Mouse (Mus musculus) small intestine, adult 2 months (tissue): Measurements from ENCODE around the gene Btbd35f1. TPM values are rescaled to one million over a fixed set of nuclear protein-coding genes. Genes with fewer than 3 reads are reported as not detected.
"Not testable (repeated sequence)": the region's sequence is repeated elsewhere in the genome, so short reads cannot be mapped to it uniquely, and the experiment has no call there.

Experiments
- H3K27ac ChIP-seq: fragments of 200-500 bp; 2 replicates; pipeline ENCODE4 v1.5.1; 2012; ENCODE audit warnings: low read depth, low read length, control low read depth, inconsistent platforms; ENCODE audit not compliant: insufficient read depth
- H3K27me3 ChIP-seq: fragments of 200-500 bp; 2 replicates; pipeline ENCODE4 v1.6.1; 2012; ENCODE audit warnings: mild to moderate bottlenecking, moderate library complexity, low read length, inconsistent platforms; ENCODE audit not compliant: control insufficient read depth, insufficient read depth
- H3K36me3 ChIP-seq: fragments of 200-500 bp; 2 replicates; pipeline ENCODE4 v1.6.1; 2012; ENCODE audit warnings: mild to moderate bottlenecking, low read length, control low read depth, inconsistent platforms; ENCODE audit not compliant: control insufficient read depth, insufficient read depth
- H3K4me1 ChIP-seq: fragments of 200-500 bp; 2 replicates; pipeline ENCODE4 v1.6.1; 2012; ENCODE audit warnings: low read length, inconsistent platforms, mixed read lengths; ENCODE audit not compliant: control insufficient read depth, insufficient read depth, insufficient read length
- H3K4me3 ChIP-seq: fragments of 200-500 bp; 2 replicates; pipeline ENCODE4 v1.5.1; 2012; ENCODE audit warnings: low read depth, mild to moderate bottlenecking, control low read depth, inconsistent platforms, low read length, moderate library complexity
- WGBS: fragments of 180-500 bp; shearing (Covaris S2); methylation state at CpG from one replicate; pipeline ENCODE4 v1.1.7; 2018; 5-methylcytosine and 5-hydroxymethylcytosine counted together
- polyA plus RNA-seq: library from polyadenylated mRNA; depleted of rRNA; stranded (reverse); fragments of >200 nt; gene quantifications from 2 replicates; pipeline ENCODE4 v1.2.3, GENCODE M21; 2012; rRNA removed

Btbd35f1 gene
- not detected in 2 replicates for polyA plus RNA-seq

DNA sequence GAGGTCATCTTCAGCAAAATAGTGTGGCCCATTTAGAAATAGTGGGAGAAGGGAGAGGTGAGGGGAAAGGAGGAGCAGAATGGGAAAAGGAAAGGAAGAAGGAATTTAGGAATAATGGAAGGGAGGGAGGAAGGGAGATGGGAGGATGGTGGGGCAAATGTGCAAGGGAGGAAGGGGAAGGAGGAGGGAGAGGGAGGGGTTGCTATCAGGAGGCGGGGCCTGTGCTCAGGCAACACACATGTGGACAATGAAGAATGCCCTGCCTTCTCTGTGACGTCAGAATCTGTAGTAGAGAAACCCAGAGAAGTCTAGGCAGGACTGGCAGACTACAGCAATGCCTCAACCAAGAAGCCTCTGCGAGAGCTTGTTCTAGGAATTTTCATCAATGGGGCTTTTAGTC lies at the start of gene Btbd35f1:
TSS of gene Btbd35f1 (plus strand) at position 301 of the 400 bp plus-strand sequence.
- not testable (repeated sequence) for H3K27ac ChIP-seq, H3K36me3 ChIP-seq, H3K4me1 ChIP-seq, H3K27me3 ChIP-seq, H3K4me3 ChIP-seq
- no CpG with 5 or more reads among the region's 3 CpGs for WGBS

DNA sequence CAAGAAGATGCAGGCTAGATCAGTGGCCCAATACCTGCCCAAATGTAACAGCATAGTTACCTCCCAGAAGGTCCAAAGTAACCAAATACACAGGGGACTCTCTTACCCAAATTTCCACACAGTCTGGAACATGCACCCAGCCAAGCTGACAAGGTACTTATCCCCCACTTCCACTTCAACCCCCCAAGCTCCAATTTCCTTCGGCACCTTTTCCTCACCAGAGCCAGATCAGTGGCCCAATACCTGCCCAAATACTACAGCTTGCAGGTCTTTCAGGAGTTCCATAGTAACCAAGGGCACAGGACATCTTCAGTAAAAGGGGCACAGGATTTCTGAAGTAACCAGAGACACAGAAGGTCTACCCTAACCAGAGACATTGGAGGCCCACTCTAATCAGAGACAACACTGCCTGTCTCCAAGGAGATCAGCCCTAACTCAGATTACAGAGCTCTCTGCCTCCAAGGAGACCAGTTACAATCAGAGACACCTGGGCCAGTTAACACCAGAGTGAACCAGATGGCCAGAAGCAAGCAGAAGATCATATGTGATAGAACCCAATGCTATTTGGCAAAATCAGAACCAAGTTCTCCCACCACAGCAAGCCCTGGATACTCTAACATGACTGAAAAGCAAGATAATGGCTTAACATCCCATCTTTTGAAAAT lies 31.2 kb downstream of the Btbd35f1 start:
- not testable (repeated sequence) for H3K4me1 ChIP-seq, H3K27ac ChIP-seq, H3K36me3 ChIP-seq, H3K27me3 ChIP-seq, H3K4me3 ChIP-seq
- WGBS, result 85% methylated on average over 1 of the region's 1 CpGs

- not testable (repeated sequence) for H3K36me3 ChIP-seq, H3K27me3 ChIP-seq, H3K27ac ChIP-seq, H3K4me3 ChIP-seq, H3K4me1 ChIP-seq
- WGBS, result 96% methylated on average over 1 of the region's 2 CpGs
Measured at GRCm38 (mm10) chrX:32601008-32601407, 41.2 kb downstream of the Btbd35f1 start.

GRCm38 (mm10) chrX:32601425-32601824 lies 41.6 kb downstream of the Btbd35f1 start:
- not testable (repeated sequence) for H3K27ac ChIP-seq, H3K4me3 ChIP-seq, H3K36me3 ChIP-seq, H3K4me1 ChIP-seq, H3K27me3 ChIP-seq
- 85% methylated on average over 3 of the region's 3 CpGs for WGBS

Other genes with a start within 250 kb of the Btbd35f1 start
- not detected in 2 replicates for gene Gm5926, start 90.7 kb downstream of the Btbd35f1 start, polyA plus RNA-seq
- gene Btbd35f21, start 166.1 kb downstream of the Btbd35f1 start, polyA plus RNA-seq, result not detected in 2 replicates